Mouse (Mus musculus) natural killer cell, adult 2 months (primary cell): ENCODE data around the gene Zdhhc19.

Experiments
- DNase-seq, 2 experiments: peaks; one replicate each; pipeline ENCODE4 v3.0.0; 2022; ENCODE audit warnings: low spot score in 2 of 2

The Zdhhc19 gene

DNA sequence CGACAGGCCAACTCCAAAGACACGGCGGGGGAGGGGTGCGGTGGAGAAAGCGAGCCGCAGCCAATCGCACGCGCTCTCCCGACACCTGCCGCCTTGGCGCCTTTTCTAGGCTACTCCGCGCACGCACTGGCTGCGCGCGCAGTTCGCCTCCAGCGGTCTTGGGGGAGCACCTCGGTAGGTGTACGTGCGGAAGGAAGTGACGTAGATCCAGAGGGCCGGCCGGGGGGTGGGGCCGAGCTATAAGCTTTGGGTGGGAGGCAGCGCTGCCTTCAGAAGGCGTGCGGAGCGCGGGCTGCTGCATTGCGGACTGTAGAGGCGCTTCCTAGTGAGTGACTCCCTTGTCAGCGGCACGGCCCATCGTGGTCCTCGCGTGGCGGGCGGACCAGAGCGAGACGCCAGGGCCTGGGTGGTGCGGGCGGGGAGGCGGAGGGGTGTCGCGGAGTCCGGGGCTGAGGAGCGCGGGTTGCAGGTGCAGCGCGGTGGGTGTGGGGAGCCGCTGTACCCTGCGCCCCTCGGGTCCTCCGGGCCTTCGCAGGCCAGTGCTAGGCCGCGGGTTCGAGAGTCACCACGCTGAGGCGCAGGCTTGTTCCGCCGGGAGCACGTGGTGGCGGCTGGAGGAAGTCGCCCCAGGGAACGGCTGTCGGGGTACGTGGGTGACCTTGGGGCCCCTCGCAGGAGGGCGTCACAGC lies 112.8 kb downstream of the Zdhhc19 start, which contains the start of gene Tfrc:
TSS of gene Tfrc (plus strand) at position 209 of the 689 bp plus-strand sequence.
- peak; percentile 94 to 96 for DNase-seq

DNA sequence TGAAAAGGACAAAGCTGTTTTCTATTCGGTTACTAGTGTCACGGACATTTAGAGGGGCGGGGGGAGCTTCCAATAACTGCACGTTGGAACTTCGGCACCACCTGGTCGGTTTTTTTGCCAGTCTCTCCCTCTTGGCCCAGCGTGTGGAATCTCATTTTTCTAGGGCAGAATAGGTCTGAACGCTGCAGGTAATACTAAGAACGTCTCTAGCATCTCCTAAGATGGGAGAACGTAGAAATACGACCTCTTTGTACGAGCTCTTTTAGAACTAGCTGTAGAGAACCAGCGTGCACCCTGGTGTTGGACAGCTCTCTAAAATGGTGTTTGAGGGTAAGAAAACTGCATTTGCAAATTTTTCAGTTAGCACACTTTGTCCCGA lies 113.3 kb downstream of the Zdhhc19 start:
- no peak for DNase-seq

DNA sequence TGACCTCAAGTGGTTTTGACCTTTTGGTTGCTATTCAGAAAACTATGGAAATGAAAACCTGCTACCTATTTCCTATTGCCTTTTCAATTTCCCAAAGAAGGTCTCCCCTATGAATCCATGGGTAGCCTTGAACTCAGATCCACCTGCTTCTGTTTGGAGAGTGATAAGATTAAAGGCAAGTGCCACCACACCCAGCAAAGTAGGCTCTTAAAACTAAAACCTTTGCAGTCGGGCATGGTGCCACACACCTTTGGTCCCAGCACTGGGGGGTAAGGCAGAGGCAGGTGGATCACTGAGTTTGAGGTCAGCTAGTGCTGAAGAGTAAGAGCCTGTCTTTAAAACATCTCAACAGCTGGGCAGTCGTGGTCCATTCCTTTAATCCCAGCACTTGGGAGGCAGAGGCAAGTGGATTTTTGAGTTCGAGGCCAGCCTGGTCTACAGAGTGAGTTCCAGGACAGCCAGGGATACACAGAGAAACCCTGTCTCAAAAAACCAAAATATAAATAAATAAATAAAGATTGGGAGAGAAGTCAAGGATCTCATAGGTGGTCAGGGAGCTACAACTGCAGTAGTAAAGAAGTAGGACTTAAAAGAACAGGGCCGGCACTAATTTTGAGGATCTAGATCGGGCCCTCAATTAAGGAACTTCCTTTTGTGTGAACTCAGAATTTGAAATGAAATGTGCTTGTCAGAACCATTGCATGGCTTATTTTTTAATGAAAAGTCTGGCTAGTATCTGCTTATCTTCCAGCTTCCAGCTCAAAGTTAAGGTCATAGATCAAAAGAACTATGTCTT lies 114.6 kb downstream of the Zdhhc19 start:
- no peak for DNase-seq
